In the genomic region with DNA sequence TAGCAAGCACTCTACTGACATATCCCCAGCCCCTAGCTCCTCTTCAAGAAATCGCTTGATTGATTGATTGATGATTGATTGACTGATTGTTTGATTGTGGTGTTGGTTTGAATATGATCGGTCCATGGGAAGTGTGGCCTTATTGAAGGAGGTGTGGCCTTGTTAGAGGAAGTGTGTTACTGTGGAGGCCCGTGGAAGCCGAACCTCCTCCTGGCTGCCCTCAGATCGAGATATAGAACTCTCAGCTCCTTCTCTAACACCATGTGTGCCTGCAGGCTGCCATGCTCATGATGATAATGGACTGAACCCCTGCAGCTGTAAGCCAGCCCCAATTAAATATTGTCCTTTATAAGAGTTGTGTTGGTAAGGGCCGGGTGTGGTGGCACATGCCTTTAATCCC, we compare ENCODE assay signal across 36 mouse cellular contexts. TPM values are rescaled to one million over a fixed set of nuclear protein-coding genes. Genes with fewer than 3 reads are reported as not detected.
"Had no signal": no experiment of that assay in that cellular context is flagged by ENCODE, and none has a peak within 500 bp of the region (broad histone marks: within the 10 kb centered on the region; RNA-seq: fewer than 3 reads in every experiment).

No protein-coding gene starts in this region.

- H3K27me3 ChIP-seq: heart, embryonic 12.5 days; hindbrain, embryonic 12.5 days; limb, embryonic 13.5 days; limb, embryonic 15.5 days had no signal

- H3K27ac ChIP-seq: heart, adult 2 months; hindbrain, embryonic 10.5 days; hindbrain, embryonic 12.5 days; hindbrain, embryonic 14.5 days; layer of hippocampus, adult 2 months; left cerebral cortex, adult 2 months; limb, embryonic 13.5 days; limb, embryonic 15.5 days had no signal

- H3K9ac ChIP-seq: heart, embryonic 12.5 days; hindbrain, embryonic 12.5 days; hindbrain, embryonic 14.5 days; limb, embryonic 13.5 days; limb, embryonic 15.5 days had no signal

- H3K36me3 ChIP-seq: heart, embryonic 12.5 days; hindbrain, embryonic 10.5 days; hindbrain, embryonic 12.5 days; limb, embryonic 13.5 days; limb, embryonic 15.5 days had no signal

- H3K4me2 ChIP-seq: heart, embryonic 12.5 days; hindbrain, embryonic 12.5 days; hindbrain, embryonic 14.5 days; limb, embryonic 13.5 days; limb, embryonic 15.5 days had no signal

- ATAC-seq: hindbrain, embryonic 16.5 days; intestine, embryonic 16.5 days had no signal

- DNase-seq: gastrocnemius, postnatal 14 days; gastrocnemius, postnatal 36 days; heart, adult 11 months; heart, adult 2 months; heart, postnatal 10 days; heart, postnatal 4 days; kidney, adult 11 months; kidney, adult 2 months; kidney, adult 9 months; kidney, postnatal 10 days; kidney, postnatal 25 days; kidney, postnatal 4 days; left cerebral cortex, postnatal 4 days had no signal

- H3K4me1 ChIP-seq: hindbrain, embryonic 10.5 days had no signal

- H3K4me3 ChIP-seq: heart, adult 2 months; heart, embryonic 12.5 days; hindbrain, embryonic 10.5 days; hindbrain, embryonic 12.5 days; layer of hippocampus, adult 2 months; left cerebral cortex, adult 2 months; limb, embryonic 13.5 days; limb, embryonic 15.5 days had no signal

- H3K9me3 ChIP-seq: heart, embryonic 12.5 days; hindbrain, embryonic 10.5 days; hindbrain, embryonic 12.5 days; limb, embryonic 13.5 days; limb, embryonic 15.5 days had no signal

RNA-seq across cellular contexts. Expression of a gene that starts 2.8 kb away (rescaled TPM):
- total RNA-seq: gastrocnemius, adult 18-20 months; gastrocnemius, adult 8-10 months; gastrocnemius, postnatal 14 days; gastrocnemius, postnatal 36 days; heart, adult 2 months; heart, postnatal 10 days; heart, postnatal 25 days; heart, postnatal 4 days; layer of hippocampus, adult 2 months; layer of hippocampus, postnatal 10 days; layer of hippocampus, postnatal 25 days; left cerebral cortex, adult 2 months; left cerebral cortex, postnatal 25 days; left cerebral cortex, postnatal 4 days had no signal
- polyA plus RNA-seq: gonadal fat pad, adult 2 months; heart, adult 2 months; heart, embryonic 12.5 days; heart, embryonic 14.5 days; heart, embryonic 16.5 days; hindbrain, embryonic 10.5 days; hindbrain, embryonic 12.5 days; hindbrain, embryonic 14.5 days; hindbrain, embryonic 16.5 days; intestine, embryonic 14.5 days; intestine, embryonic 16.5 days; kidney, adult 2 months; kidney, embryonic 16.5 days; limb, embryonic 11.5 days; limb, embryonic 13.5 days; limb, embryonic 15.5 days; liver, embryonic 16.5 days had no signal

RNA-seq across cellular contexts. Expression of a gene that starts 24.2 kb away (rescaled TPM):
- total RNA-seq: gastrocnemius, adult 18-20 months; gastrocnemius, adult 8-10 months; gastrocnemius, postnatal 14 days; gastrocnemius, postnatal 36 days; heart, adult 2 months; heart, postnatal 10 days; heart, postnatal 25 days; heart, postnatal 4 days; layer of hippocampus, adult 2 months; layer of hippocampus, postnatal 25 days; left cerebral cortex, adult 2 months; left cerebral cortex, postnatal 25 days had no signal
- polyA plus RNA-seq: heart, adult 2 months; heart, embryonic 12.5 days; heart, embryonic 14.5 days; intestine, embryonic 16.5 days; kidney, adult 2 months; liver, embryonic 16.5 days had no signal
